Mouse (Mus musculus): ENCODE measurements around the gene Map3k11.

DNA sequence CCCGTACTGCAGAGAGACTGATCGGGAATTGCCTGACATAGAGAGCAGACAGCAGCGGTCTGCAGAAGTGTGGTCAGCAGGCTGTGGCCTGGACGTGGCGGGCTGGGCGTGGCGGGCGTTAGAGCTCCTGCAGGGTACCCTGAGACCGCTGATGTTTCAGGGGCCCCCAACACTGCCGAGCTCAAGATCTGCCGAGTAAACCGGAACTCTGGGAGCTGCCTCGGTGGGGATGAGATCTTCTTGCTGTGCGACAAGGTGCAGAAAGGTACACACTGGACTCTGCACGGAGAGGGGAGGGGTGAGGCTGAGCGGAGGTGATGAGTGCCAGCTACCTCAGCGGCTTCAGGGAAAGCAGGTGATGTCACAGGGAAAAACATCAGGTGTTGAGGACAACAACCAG is 47.5 kb upstream of the Map3k11 start:
- no peak for TF ChIP-seq POLR2A (IDR thresholded peaks at IDR 0.05; ENCODE audit: borderline replicate concordance, extremely low read depth, insufficient read depth, insufficient read length, poor library complexity, severe bottlenecking)
- TF ChIP-seq CTCF (IDR thresholded peaks at IDR 0.05; ENCODE audit: borderline replicate concordance, extremely low read depth, insufficient read depth, insufficient read length): no peak
